Mouse (Mus musculus) right cerebral cortex, postnatal 36 days (tissue): ENCODE data around the gene Pbx3.
A peak's percentile ranks its signal among the peaks of the same experiment; 100 is the strongest.

Source experiments
- DNase-seq, 2 experiments: peaks; one replicate each; pipeline ENCODE4 v3.0.0; 2022; ENCODE audit warnings: low spot score in 2 of 2, mixed read lengths in 1 of 2

Gene Pbx3

GRCm38 (mm10) chr2:34372305-34373301 is at the start of gene Pbx3:
Gene Pbx3 (minus strand): TSS chr2:34373142.
- peak; percentile 83 to 88 for DNase-seq

- no peak for DNase-seq
Measured at GRCm38 (mm10) chr2:34420256-34420655, 47.3 kb upstream of the Pbx3 start.

GRCm38 (mm10) chr2:34409741-34410340 is 36.9 kb upstream of the Pbx3 start:
- DNase-seq = no peak

- no peak for DNase-seq
Measured at GRCm38 (mm10) chr2:34408341-34408740, 35.4 kb upstream of the Pbx3 start.

- no peak for DNase-seq
Measured at GRCm38 (mm10) chr2:34407596-34407995, 34.7 kb upstream of the Pbx3 start.

- DNase-seq = peak; percentile 95 to 96
Measured at GRCm38 (mm10) chr2:34406601-34407464, 33.9 kb upstream of the Pbx3 start, which contains the start of gene Mapkap1. Gene Mapkap1 (plus strand): TSS chr2:34406771.

GRCm38 (mm10) chr2:34399535-34399934 is 26.6 kb upstream of the Pbx3 start:
- no peak for DNase-seq

GRCm38 (mm10) chr2:34378930-34379329 is 6.0 kb upstream of the Pbx3 start:
- DNase-seq = no peak

GRCm38 (mm10) chr2:34374349-34374748 is 1.4 kb upstream of the Pbx3 start:
- no peak for DNase-seq

- DNase-seq = no peak
Measured at GRCm38 (mm10) chr2:34373886-34374285, 944 bp upstream of the Pbx3 start.

- DNase-seq = no peak
Measured at GRCm38 (mm10) chr2:34371441-34372304, 1.3 kb downstream of the Pbx3 start.

GRCm38 (mm10) chr2:34370725-34371440 is 2.1 kb downstream of the Pbx3 start:
- DNase-seq = no peak

GRCm38 (mm10) chr2:34370349-34370724 is 2.6 kb downstream of the Pbx3 start:
- no peak for DNase-seq

- DNase-seq = no peak
Measured at GRCm38 (mm10) chr2:34368396-34368795, 4.5 kb downstream of the Pbx3 start.

- no peak for DNase-seq
Measured at GRCm38 (mm10) chr2:34367024-34367423, 5.9 kb downstream of the Pbx3 start.

- no peak for DNase-seq
Measured at GRCm38 (mm10) chr2:34363678-34364077, 9.3 kb downstream of the Pbx3 start.

- no peak for DNase-seq
Measured at GRCm38 (mm10) chr2:34355801-34356211, 17.1 kb downstream of the Pbx3 start.

GRCm38 (mm10) chr2:34352006-34352405 is 20.9 kb downstream of the Pbx3 start:
- DNase-seq = no peak

- no peak for DNase-seq
Measured at GRCm38 (mm10) chr2:34347096-34347495, 25.8 kb downstream of the Pbx3 start.

GRCm38 (mm10) chr2:34298664-34299063 is 74.3 kb downstream of the Pbx3 start:
- DNase-seq = no peak
